Mouse (Mus musculus): ENCODE data around the gene 4933415F23Rik. TPM values are rescaled to one million over a fixed set of nuclear protein-coding genes. Genes with fewer than 3 reads are reported as not detected.

Gene 4933415F23Rik
- total and polyA plus RNA-seq, 3 experiments, result 0.06 TPM; not detected in 2

DNA sequence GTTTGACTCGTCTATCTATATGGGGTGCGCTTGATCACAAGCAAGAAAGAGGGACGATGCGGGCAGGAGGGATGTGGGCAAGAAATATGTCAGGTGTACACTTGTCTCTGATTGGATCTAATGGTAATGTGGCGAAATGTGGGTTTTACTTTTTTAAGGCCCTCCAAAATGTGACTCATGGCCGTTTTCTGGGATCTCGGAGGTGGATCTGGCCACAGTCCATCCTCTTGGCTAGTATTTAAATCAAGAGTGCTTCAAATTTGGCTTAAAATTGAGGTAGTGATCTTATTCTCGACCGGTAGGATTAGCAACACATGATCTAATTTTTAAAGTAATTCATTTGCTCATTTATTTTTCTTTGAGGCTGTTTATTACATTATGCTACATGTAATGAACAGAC is 42.0 kb downstream of the 4933415F23Rik start:
- TF ChIP-seq CTCF (IDR thresholded peaks at IDR 0.05), result no peak
- no peak for TF ChIP-seq POLR2A (IDR thresholded peaks at IDR 0.05; ENCODE audit: insufficient read depth, low read depth, low read length)
- no peak for TF ChIP-seq EP300 (IDR thresholded peaks at IDR 0.05; ENCODE audit: insufficient read depth, low read depth, low read length)
- H3K4me3 ChIP-seq, result no peak overlapping the region
- H3K27me3 ChIP-seq (ENCODE audit: control insufficient read depth, insufficient read depth, low read length), result no peaks in the 10 kb centered on the region
- WGBS, result 85% methylated on average over 9 of the region's 9 CpGs
- no peaks in the 10 kb centered on the region for H3K36me3 ChIP-seq (ENCODE audit: control insufficient read depth, insufficient read depth, low read length)
- peaks cover 1% of the 10 kb centered on the region for H3K4me1 ChIP-seq (ENCODE audit: control insufficient read depth, insufficient read depth, low read length)
- no peak for DNase-seq
- intact Hi-C loops (cut with DNase I), result no loop called here
- H3K27ac ChIP-seq, result no peak overlapping the region
- H3K9ac ChIP-seq (ENCODE audit: low read depth, low read length), result no peak overlapping the region
- no peaks in the 10 kb centered on the region for H3K79me2 ChIP-seq (replicated peaks; ENCODE audit: control insufficient read depth, insufficient read depth, low read length)

Measured in heart, adult 2 months (tissue).